Comparison of ENCODE assay signal across 9 mouse cellular contexts in genomic region chr2:6349256-6350092, GRCm38 (mm10). TPM values are rescaled to one million over a fixed set of nuclear protein-coding genes. Genes with fewer than 3 reads are reported as not detected.
A peak's percentile ranks its signal among the peaks of the same experiment; 100 is the strongest.
DNase-seq lines count a peak whose midpoint lies in the region; ATAC-seq lines count a peak whose summit lies in the region.
"Had no signal": no experiment of that assay in that cellular context is flagged by ENCODE, and none has a peak within 500 bp of the region (broad histone marks: within the 10 kb centered on the region; RNA-seq: fewer than 3 reads in every experiment).

No protein-coding gene starts in this region.

- H3K4me2 ChIP-seq in heart, embryonic 11.5 days, result no peak overlapping the region
- H3K4me2 ChIP-seq: liver, embryonic 15.5 days had no signal

- no peak for DNase-seq in heart, postnatal 25 days (ENCODE audit: low spot score)
- peak; percentile 53 for DNase-seq in right cerebral cortex, postnatal 4 days
- no peak for DNase-seq in right cerebral cortex, postnatal 36 days (ENCODE audit: low spot score in 2 of 2)
- peak; percentile 49 for DNase-seq in layer of hippocampus, adult 9-11 months
- no peak for DNase-seq in thymus, adult 18-20 months
- DNase-seq in gastrocnemius, postnatal 25 days, result no peak

- 79% methylated on average over 11 of the region's 11 CpGs for WGBS in heart, embryonic 11.5 days (ENCODE audit: insufficient replicate concordance)

- H3K9ac ChIP-seq in heart, embryonic 11.5 days (ENCODE audit: low read depth, low read length), result no peak overlapping the region
- H3K9ac ChIP-seq: liver, embryonic 15.5 days had no signal

- peak; percentile 39; the same call in 1 of the 2 replicates for ATAC-seq in heart, embryonic 11.5 days (replicated peaks; ENCODE audit: insufficient number of reproducible peaks, low FRiP score, low TSS enrichment)
- ATAC-seq in inflammation-experienced regulatory T-cells, adult 6 months, result no peak

- intact Hi-C loops in heart, postnatal 25 days (cut with DNase I), result no loop called here

- no peaks in the 10 kb centered on the region for H3K9me3 ChIP-seq in heart, embryonic 11.5 days (replicated peaks; ENCODE audit: control insufficient read depth, low read length)
- H3K9me3 ChIP-seq: liver, embryonic 15.5 days had no signal

- no peaks in the 10 kb centered on the region for H3K36me3 ChIP-seq in heart, embryonic 11.5 days (ENCODE audit: control insufficient read depth, insufficient read depth, low read length)

- H3K4me3 ChIP-seq in heart, embryonic 11.5 days (ENCODE audit: low read depth, low read length), result no peak overlapping the region
- H3K4me3 ChIP-seq: liver, embryonic 15.5 days had no signal

- H3K27ac ChIP-seq in heart, embryonic 11.5 days (ENCODE audit: low read depth, low read length), result no peak overlapping the region
- H3K27ac ChIP-seq: liver, embryonic 15.5 days had no signal

- H3K27me3 ChIP-seq in heart, embryonic 11.5 days (ENCODE audit: control insufficient read depth, insufficient read depth, low read length), result no peaks in the 10 kb centered on the region
- H3K27me3 ChIP-seq: liver, embryonic 15.5 days had no signal

- peaks cover 17% of the 10 kb centered on the region; the same call in 1 of the 2 replicates for H3K4me1 ChIP-seq in heart, embryonic 11.5 days (ENCODE audit: control insufficient read depth, insufficient read depth, low read length)

RNA-seq across cellular contexts. Expression of gene Usp6nl, which starts 27.0 kb away (rescaled TPM):
- polyA plus RNA-seq in heart, embryonic 11.5 days (2014; fragmentation: Nextera tagmentation; extraction: Ambion mirVana), result 7.5 and 8.1 TPM in 2 replicates
- 1 to 10 TPM; 6.3 to 6.7 TPM for total RNA-seq in heart, postnatal 25 days (2021)
- 1 to 10 TPM; 2.9 to 3.8 TPM for total RNA-seq in gastrocnemius, postnatal 25 days (2021)
- 10 to 100 TPM in 1 of 3 experiments, 1 to 10 TPM in 2; 4.1 to 11.9 (median 7.2) TPM for polyA plus RNA-seq in inflammation-experienced regulatory T-cells, adult 6 months (2017; shearing (Covaris generic))

Comparison
In these comparisons a context has a peak if more than half of its experiments do, and no peak if none do; other contexts are left out.
1. DNase-seq: peak in right cerebral cortex, postnatal 4 days (single experiment) and layer of hippocampus, adult 9-11 months (single experiment); none in heart, postnatal 25 days (single experiment), right cerebral cortex, postnatal 36 days (0 of 2), thymus, adult 18-20 months (0 of 2) and gastrocnemius, postnatal 25 days (single experiment).